Comparison of ENCODE assay signal across 8 mouse cellular contexts in the genomic region with DNA sequence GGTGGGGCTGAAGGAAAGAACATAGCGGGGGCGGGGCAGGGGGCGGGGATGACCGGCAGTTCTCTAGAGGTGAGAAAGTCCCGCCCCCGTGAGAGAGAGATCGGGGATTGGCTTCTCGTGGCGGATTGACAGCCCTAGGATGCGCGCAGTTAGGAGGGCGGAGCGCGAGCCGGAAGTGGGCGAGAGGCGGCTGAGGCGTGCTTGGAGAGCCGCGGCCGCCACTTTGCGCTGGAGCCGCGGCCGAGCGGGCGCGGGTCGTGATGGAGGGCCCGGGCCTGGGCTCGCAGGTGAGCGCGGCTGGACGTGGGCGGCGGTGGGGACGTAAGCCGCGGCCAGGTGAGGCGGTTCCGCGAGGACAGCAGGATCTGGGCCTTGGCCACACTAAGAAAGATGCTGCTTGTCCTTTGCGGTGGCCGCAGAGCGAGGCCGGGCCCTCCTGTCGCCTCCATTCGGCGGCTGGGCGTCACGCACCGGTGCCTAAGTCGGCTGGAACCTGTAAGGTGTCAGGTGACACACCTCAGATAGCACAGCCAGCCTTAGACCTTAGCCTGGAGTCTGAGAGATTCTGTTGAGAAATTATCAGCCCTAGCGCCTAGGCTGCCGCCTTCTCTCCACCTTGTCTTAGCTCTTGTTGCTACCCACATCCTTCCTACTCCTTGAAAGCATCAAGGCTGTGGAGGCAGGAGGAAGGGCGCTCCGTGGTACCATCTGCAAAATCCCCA. TPM values are rescaled to one million over a fixed set of nuclear protein-coding genes. Genes with fewer than 3 reads are reported as not detected.
DNase-seq lines count a peak whose midpoint lies in the region; ATAC-seq and TF ChIP-seq lines count a peak whose summit lies in the region.

Zdhhc13 (plus strand) TSS at position 153 of the 722 bp plus-strand sequence.

- H3K27me3 ChIP-seq in ES-Bruce4 (ENCODE audit: control insufficient read depth, insufficient read depth, low read length, poor library complexity, severe bottlenecking) = no peaks in the 10 kb centered on the region
- no peaks in the 10 kb centered on the region for H3K27me3 ChIP-seq in forebrain, embryonic 13.5 days
- H3K27me3 ChIP-seq in liver, postnatal 0 days (ENCODE audit: insufficient read depth, low read length) = no peaks in the 10 kb centered on the region
- H3K27me3 ChIP-seq in neural tube, embryonic 14.5 days (ENCODE audit: control insufficient read depth, insufficient read depth, low read length) = no peaks in the 10 kb centered on the region

- no peak for TF ChIP-seq CTCF in ES-Bruce4 (IDR thresholded peaks at IDR 0.05; ENCODE audit: low read depth, low read length)
- no peak for TF ChIP-seq CTCF in liver, postnatal 0 days (IDR thresholded peaks at IDR 0.05; ENCODE audit: low read depth)

- intact Hi-C loops in heart, postnatal 10 days (cut with DNase I) = no loop called here

- peaks cover 4% of the 10 kb centered on the region for H3K36me3 ChIP-seq in ES-Bruce4 (ENCODE audit: control insufficient read depth, insufficient read depth, low read length, poor library complexity, severe bottlenecking)
- no peaks in the 10 kb centered on the region for H3K36me3 ChIP-seq in forebrain, embryonic 13.5 days (ENCODE audit: poor library complexity, severe bottlenecking)
- no peaks in the 10 kb centered on the region for H3K36me3 ChIP-seq in liver, postnatal 0 days (replicated peaks; ENCODE audit: insufficient read depth, low read length)
- H3K36me3 ChIP-seq in neural tube, embryonic 14.5 days (ENCODE audit: control insufficient read depth, insufficient read depth, low read length) = no peaks in the 10 kb centered on the region

- WGBS in forebrain, embryonic 13.5 days = under 1% methylated on average over 53 of the region's 57 CpGs
- WGBS in large intestine, adult 2 months = 1% methylated on average over 57 of the region's 57 CpGs
- whole genome bisulfite sequencing in liver, postnatal 0 days (ENCODE audit: insufficient replicate concordance) = under 1% methylated on average over 52 of the region's 57 CpGs
- under 1% methylated on average over 57 of the region's 57 CpGs for WGBS in neural tube, embryonic 14.5 days

- peak; percentile 71 for TF ChIP-seq POLR2A in ES-Bruce4 (IDR thresholded peaks at IDR 0.05; ENCODE audit: insufficient read depth, low read length)

- no peaks in the 10 kb centered on the region for H3K4me1 ChIP-seq in ES-Bruce4 (ENCODE audit: control insufficient read depth, insufficient read depth, low read length)
- peaks cover 27% of the 10 kb centered on the region for H3K4me1 ChIP-seq in forebrain, embryonic 13.5 days
- H3K4me1 ChIP-seq in liver, postnatal 0 days (ENCODE audit: insufficient read depth) = peaks cover 24% of the 10 kb centered on the region
- H3K4me1 ChIP-seq in neural tube, embryonic 14.5 days (ENCODE audit: control insufficient read depth, insufficient read depth, low read length) = peaks cover 12% of the 10 kb centered on the region

- peak; percentile 97 for ATAC-seq in cerebellum, adult (ENCODE audit: insufficient number of reproducible peaks, low FRiP score, low TSS enrichment)
- ATAC-seq in forebrain, embryonic 13.5 days = peak; percentile 99
- ATAC-seq in liver, postnatal 0 days = peak; percentile 100
- peak; percentile 99 for ATAC-seq in neural tube, embryonic 14.5 days (ENCODE audit: low read depth)

- peak; percentile 93 to 95 for DNase-seq in heart, postnatal 10 days
- peak; percentile 94 for DNase-seq in large intestine, adult 2 months (ENCODE audit: low read depth, low spot score)
- DNase-seq in liver, postnatal 0 days = peak; percentile 96
- peak; percentile 93 for DNase-seq in testis, postnatal 10 days (ENCODE audit: low spot score)

- H3K4me2 ChIP-seq in forebrain, embryonic 13.5 days = peak within 1 kb of the TSS; percentile 69
- peak within 1 kb of the TSS; percentile 97 for H3K4me2 ChIP-seq in liver, postnatal 0 days (ENCODE audit: low read depth, low read length)
- H3K4me2 ChIP-seq in neural tube, embryonic 14.5 days (ENCODE audit: low read depth, low read length) = peak within 1 kb of the TSS; percentile 79

- no peaks in the 10 kb centered on the region for H3K9me3 ChIP-seq in ES-Bruce4 (replicated peaks; ENCODE audit: control insufficient read depth, insufficient read depth, low read length, poor library complexity, severe bottlenecking)
- no peaks in the 10 kb centered on the region for H3K9me3 ChIP-seq in forebrain, embryonic 13.5 days (replicated peaks)
- H3K9me3 ChIP-seq in liver, postnatal 0 days (ENCODE audit: low read length) = no peaks in the 10 kb centered on the region
- no peaks in the 10 kb centered on the region for H3K9me3 ChIP-seq in neural tube, embryonic 14.5 days (ENCODE audit: control insufficient read depth, low read length)

- peak within 1 kb of the TSS; percentile 97 for H3K4me3 ChIP-seq in ES-Bruce4 (ENCODE audit: low read depth, low read length)
- peak within 1 kb of the TSS; percentile 92 for H3K4me3 ChIP-seq in forebrain, embryonic 13.5 days
- H3K4me3 ChIP-seq in liver, postnatal 0 days (ENCODE audit: low read depth, low read length) = peak within 1 kb of the TSS; percentile 89
- peak within 1 kb of the TSS; percentile 66 for H3K4me3 ChIP-seq in neural tube, embryonic 14.5 days (ENCODE audit: low read depth, low read length)

- peak within 1 kb of the TSS; percentile 34 for H3K9ac ChIP-seq in ES-Bruce4 (ENCODE audit: low read depth, poor library complexity, severe bottlenecking)
- peak within 1 kb of the TSS; percentile 91 for H3K9ac ChIP-seq in forebrain, embryonic 13.5 days
- H3K9ac ChIP-seq in liver, postnatal 0 days (replicated peaks) = peak within 1 kb of the TSS; percentile 81
- H3K9ac ChIP-seq in neural tube, embryonic 14.5 days (replicated peaks; ENCODE audit: low read depth, low read length) = peak within 1 kb of the TSS; percentile 68

- no peak for TF ChIP-seq EP300 in ES-Bruce4 (IDR thresholded peaks at IDR 0.05; ENCODE audit: insufficient read depth, low read depth, low read length)
- no peak for TF ChIP-seq EP300 in liver, postnatal 0 days (IDR thresholded peaks at IDR 0.05; ENCODE audit: low read depth)

- peak within 1 kb of the TSS; percentile 23; the same call in 1 of the 2 replicates for H3K27ac ChIP-seq in ES-Bruce4 (ENCODE audit: insufficient read depth, low read length)
- H3K27ac ChIP-seq in forebrain, embryonic 13.5 days = peak within 1 kb of the TSS; percentile 66
- H3K27ac ChIP-seq in liver, postnatal 0 days (ENCODE audit: low read depth) = peak within 1 kb of the TSS; percentile 85
- H3K27ac ChIP-seq in neural tube, embryonic 14.5 days (ENCODE audit: low read depth, low read length) = peak within 1 kb of the TSS; percentile 78

RNA-seq across cellular contexts. Expression of gene Zdhhc13, which starts in this region (rescaled TPM):
- 51.2 and 52.1 TPM in 2 replicates for polyA plus RNA-seq in ES-Bruce4 (2011; ENCODE audit: insufficient read depth, insufficient read length, low read depth, missing spikeins)
- 38.5 and 42.3 TPM in 2 replicates for polyA plus RNA-seq in forebrain, embryonic 13.5 days (2015; fragmentation: Nextera tagmentation; extraction: Ambion mirVana)
- 10 to 100 TPM; 13.9 to 16.5 TPM for total RNA-seq in heart, postnatal 10 days (2021)
- polyA plus RNA-seq in large intestine, adult 2 months (2012; rRNA removed) = 22.8 and 24.3 TPM in 2 replicates
- polyA plus RNA-seq in liver, postnatal 0 days (2015; fragmentation: Nextera tagmentation; extraction: Ambion mirVana) = 8.2 and 10.3 TPM in 2 replicates
- 46.5 and 48.1 TPM in 2 replicates for polyA plus RNA-seq in neural tube, embryonic 14.5 days (2014; fragmentation: Nextera tagmentation; extraction: Ambion mirVana)

Comparison
In these comparisons a context has a peak if more than half of its experiments do, and no peak if none do; other contexts are left out.
1. Peak in every context shown above with its lines: DNase-seq, ATAC-seq, H3K4me3 ChIP-seq and H3K27ac ChIP-seq.
2. H3K27ac ChIP-seq: peak in every context shown above with its lines; median percentile 85 in liver, postnatal 0 days; 78 in neural tube, embryonic 14.5 days; 66 in forebrain, embryonic 13.5 days; 23 in ES-Bruce4.
3. H3K9ac ChIP-seq: peak in every context shown above with its lines; median percentile 91 in forebrain, embryonic 13.5 days; 81 in liver, postnatal 0 days; 68 in neural tube, embryonic 14.5 days; 34 in ES-Bruce4.